Mouse (Mus musculus) liver, postnatal 0 days (tissue): ENCODE data around the gene Adamts9.

Experiments used
- CTCF ChIP-seq: sonication (generic); IDR thresholded peaks from 2 replicates; pipeline ENCODE4 v1.5.1; 2016; ENCODE audit warnings: antibody characterized with exemption, low read depth
- EP300 ChIP-seq: IDR thresholded peaks from 2 replicates; pipeline ENCODE4 v1.6.1; 2016; ENCODE audit warnings: antibody characterized with exemption, low read depth, mild to moderate bottlenecking

DNA sequence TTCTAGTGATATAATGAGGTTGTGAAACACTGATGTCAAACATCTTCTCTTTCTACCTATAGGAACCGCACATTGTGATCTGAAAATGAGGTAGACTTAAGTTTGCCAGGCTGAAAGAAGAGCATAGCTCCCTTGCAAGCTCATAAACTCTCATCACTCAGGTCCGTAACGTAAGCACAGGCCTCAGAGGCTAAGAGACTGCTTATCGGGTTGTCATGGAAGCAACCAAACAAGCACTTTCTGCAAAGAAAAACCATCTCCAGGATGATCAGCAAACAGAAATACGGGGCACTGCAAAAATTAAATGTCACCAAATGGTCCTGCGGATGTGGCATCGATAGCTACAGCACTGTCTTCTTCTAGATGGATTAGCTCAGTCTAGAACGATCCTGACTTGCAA is 97.4 kb downstream of the Adamts9 start:
- TF ChIP-seq EP300, result no peak
- TF ChIP-seq CTCF, result no peak
